Mouse (Mus musculus) E14TG2a.4 (cell line): ENCODE data around the gene Clspn.
A peak's percentile ranks its signal among the peaks of the same experiment; 100 is the strongest.

Source experiments
- CTCF ChIP-seq: conservative IDR thresholded peaks from 2 replicates; pipeline ENCODE4 v1.5.1; 2014; ENCODE audit warnings: low read length
- NANOG ChIP-seq: IDR thresholded peaks from 2 replicates; pipeline ENCODE4 v1.6.1; 2014; ENCODE audit warnings: borderline replicate concordance, low read length, mixed read lengths
- POU5F1 ChIP-seq: IDR thresholded peaks from 2 replicates; pipeline ENCODE4 v1.6.1; 2014; ENCODE audit warnings: low read length, borderline replicate concordance

DNA sequence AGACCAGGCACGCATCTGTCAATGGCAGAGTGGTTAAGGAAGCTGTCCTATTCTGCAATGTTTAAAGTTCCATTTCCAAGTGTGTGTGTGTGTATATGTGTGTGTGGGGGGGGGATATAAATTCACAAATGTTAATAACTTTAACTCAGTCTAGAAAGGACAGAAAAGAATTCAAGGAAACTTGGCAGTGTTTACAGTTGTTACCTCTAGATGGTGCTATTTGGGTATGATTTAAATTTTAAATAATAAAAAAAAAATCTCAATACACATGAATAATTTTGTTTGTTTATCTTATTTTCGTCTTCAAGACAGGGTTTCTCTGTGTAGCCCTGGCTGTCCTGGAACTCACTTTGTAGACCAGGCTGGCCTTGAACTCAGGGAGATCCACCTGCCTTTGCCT is 75.2 kb downstream of the Clspn start:
- peak; percentile 38 for TF ChIP-seq CTCF
- no peak for TF ChIP-seq POU5F1
- TF ChIP-seq NANOG: no peak
